Mouse (Mus musculus): ENCODE results near the gene Gm44503. TPM values are rescaled to one million over a fixed set of nuclear protein-coding genes. Genes with fewer than 3 reads are reported as not detected.

Gene Gm44503
- polyA plus RNA-seq, 1 experiment from 2014 or later = not detected

GRCm38 (mm10) chr9:72944286-72944685, 14.4 kb upstream of the Gm44503 start:
- H3K27ac ChIP-seq (replicated peaks) = no peak overlapping the region
- H3K4me1 ChIP-seq = no peaks in the 10 kb centered on the region
- peaks cover 32% of the 10 kb centered on the region for H3K36me3 ChIP-seq
- H3K4me3 ChIP-seq (replicated peaks) = no peak overlapping the region
- H3K9ac ChIP-seq (replicated peaks) = no peak overlapping the region
- ATAC-seq (ENCODE audit: low FRiP score) = no peak
- H3K27me3 ChIP-seq (replicated peaks) = no peaks in the 10 kb centered on the region
- H3K4me2 ChIP-seq = no peak overlapping the region
- 0 out of 2 replicates have a peak, but pooled peaks cover 3% of the 10 kb centered on the region for H3K9me3 ChIP-seq (replicated peaks)
- 93% methylated on average over 13 of the region's 13 CpGs for WGBS

GRCm38 (mm10) chr9:72947010-72947409, 11.6 kb upstream of the Gm44503 start:
- Histone ChIP-seq H3K4me3 (replicated peaks) (no peak overlapping the region), H3K27ac (replicated peaks) (no peak overlapping the region), H3K36me3 (peaks cover 32% of the 10 kb centered on the region), H3K9me3 (replicated peaks) (0 out of 2 replicates have a peak, but pooled peaks cover 3% of the 10 kb centered on the region), H3K27me3 (replicated peaks) (no peaks in the 10 kb centered on the region), H3K9ac (replicated peaks) (no peak overlapping the region), H3K4me2 (no peak overlapping the region), H3K4me1 (no peaks in the 10 kb centered on the region)
- 98% methylated on average over 1 of the region's 1 CpGs for WGBS
- no peak for ATAC-seq (ENCODE audit: low FRiP score)

GRCm38 (mm10) chr9:72949572-72949971, 9.1 kb upstream of the Gm44503 start:
- Histone ChIP-seq H3K36me3 (peaks cover 23% of the 10 kb centered on the region), H3K9me3 (replicated peaks) (0 out of 2 replicates have a peak, but pooled peaks cover 3% of the 10 kb centered on the region), H3K4me2 (no peak overlapping the region), H3K4me3 (replicated peaks) (no peak overlapping the region), H3K27me3 (replicated peaks) (no peaks in the 10 kb centered on the region), H3K9ac (replicated peaks) (no peak overlapping the region), H3K27ac (replicated peaks) (no peak overlapping the region), H3K4me1 (no peaks in the 10 kb centered on the region)
- ATAC-seq (ENCODE audit: low FRiP score) = no peak
- 69% methylated on average over 7 of the region's 7 CpGs for WGBS

GRCm38 (mm10) chr9:72954746-72955145, 3.9 kb upstream of the Gm44503 start:
- Histone ChIP-seq H3K9ac (replicated peaks) (no peak overlapping the region), H3K36me3 (no peaks in the 10 kb centered on the region), H3K27ac (replicated peaks) (no peak overlapping the region), H3K9me3 (replicated peaks) (no peaks in the 10 kb centered on the region), H3K4me2 (no peak overlapping the region), H3K4me1 (peaks cover 13% of the 10 kb centered on the region), H3K4me3 (replicated peaks) (no peak overlapping the region), H3K27me3 (replicated peaks) (no peaks in the 10 kb centered on the region)
- 46% methylated on average over 2 of the region's 2 CpGs for WGBS
- no peak for ATAC-seq (ENCODE audit: low FRiP score)

- peaks cover 13% of the 10 kb centered on the region for H3K4me1 ChIP-seq
- no peak; the same call in 1 of the 2 replicates for ATAC-seq (ENCODE audit: low FRiP score)
- H3K27me3 ChIP-seq (replicated peaks) = no peaks in the 10 kb centered on the region
- WGBS = 11% methylated on average over 1 of the region's 1 CpGs
- no peaks in the 10 kb centered on the region for H3K9me3 ChIP-seq (replicated peaks)
- H3K4me2 ChIP-seq = no peak overlapping the region
- no peak overlapping the region for H3K9ac ChIP-seq (replicated peaks)
- H3K27ac ChIP-seq (replicated peaks) = no peak overlapping the region
- no peak overlapping the region for H3K4me3 ChIP-seq (replicated peaks)
- no peaks in the 10 kb centered on the region for H3K36me3 ChIP-seq
Observed at GRCm38 (mm10) chr9:72955546-72955945, 3.1 kb upstream of the Gm44503 start.

GRCm38 (mm10) chr9:72961346-72961745, 2.7 kb downstream of the Gm44503 start:
- peaks cover 13% of the 10 kb centered on the region for H3K4me1 ChIP-seq

GRCm38 (mm10) chr9:72961959-72962358, 3.3 kb downstream of the Gm44503 start:
- H3K36me3 ChIP-seq = no peaks in the 10 kb centered on the region
- H3K4me3 ChIP-seq (replicated peaks) = no peak overlapping the region
- ATAC-seq (ENCODE audit: low FRiP score) = no peak
- 77% methylated on average over 15 of the region's 15 CpGs for WGBS
- H3K27me3 ChIP-seq (replicated peaks) = no peaks in the 10 kb centered on the region
- no peak overlapping the region for H3K9ac ChIP-seq (replicated peaks)
- peaks cover 13% of the 10 kb centered on the region for H3K4me1 ChIP-seq
- no peak overlapping the region for H3K27ac ChIP-seq (replicated peaks)
- H3K4me2 ChIP-seq = no peak overlapping the region
- no peaks in the 10 kb centered on the region for H3K9me3 ChIP-seq (replicated peaks)

More at GRCm38 (mm10) chr9:72961346-72961745, 2.7 kb downstream of the Gm44503 start:
- Histone ChIP-seq H3K9ac (replicated peaks) (no peak overlapping the region), H3K4me2 (no peak overlapping the region), H3K27ac (replicated peaks) (no peak overlapping the region), H3K27me3 (replicated peaks) (no peaks in the 10 kb centered on the region), H3K36me3 (no peaks in the 10 kb centered on the region), H3K4me3 (replicated peaks) (no peak overlapping the region), H3K9me3 (replicated peaks) (no peaks in the 10 kb centered on the region)
- no peak for ATAC-seq (ENCODE audit: low FRiP score)
- WGBS = 78% methylated on average over 8 of the region's 8 CpGs

- Histone ChIP-seq H3K36me3 (no peaks in the 10 kb centered on the region), H3K27me3 (replicated peaks) (no peaks in the 10 kb centered on the region), H3K4me2 (peak overlapping the region; percentile 13; the same call in 1 of the 2 replicates), H3K9ac (replicated peaks) (no peak overlapping the region), H3K27ac (replicated peaks) (no peak overlapping the region), H3K4me3 (replicated peaks) (no peak overlapping the region), H3K4me1 (peaks cover 3% of the 10 kb centered on the region; the same call in 1 of the 2 replicates), H3K9me3 (replicated peaks) (no peaks in the 10 kb centered on the region)
- ATAC-seq (ENCODE audit: low FRiP score) = peak; percentile 81
- whole genome bisulfite sequencing = 32% methylated on average over 11 of the region's 11 CpGs
Observed at GRCm38 (mm10) chr9:72968349-72969061, 9.9 kb downstream of the Gm44503 start.

- 78% methylated on average over 7 of the region's 7 CpGs for WGBS
- Histone ChIP-seq H3K9ac (replicated peaks) (no peak overlapping the region), H3K36me3 (no peaks in the 10 kb centered on the region), H3K4me3 (replicated peaks) (no peak overlapping the region), H3K27ac (replicated peaks) (no peak overlapping the region), H3K9me3 (replicated peaks) (no peaks in the 10 kb centered on the region), H3K27me3 (replicated peaks) (no peaks in the 10 kb centered on the region), H3K4me1 (peaks cover 3% of the 10 kb centered on the region; the same call in 1 of the 2 replicates), H3K4me2 (no peak overlapping the region)
- ATAC-seq (ENCODE audit: low FRiP score) = no peak
Observed at GRCm38 (mm10) chr9:72969874-72970273, 11.2 kb downstream of the Gm44503 start.

- Histone ChIP-seq H3K4me1 (peaks cover 3% of the 10 kb centered on the region; the same call in 1 of the 2 replicates), H3K4me2 (no peak overlapping the region), H3K27me3 (replicated peaks) (no peaks in the 10 kb centered on the region), H3K9me3 (replicated peaks) (no peaks in the 10 kb centered on the region), H3K27ac (replicated peaks) (no peak overlapping the region), H3K4me3 (replicated peaks) (no peak overlapping the region), H3K9ac (replicated peaks) (no peak overlapping the region), H3K36me3 (no peaks in the 10 kb centered on the region)
- WGBS = 90% methylated on average over 5 of the region's 5 CpGs
- ATAC-seq (ENCODE audit: low FRiP score) = no peak
Observed at GRCm38 (mm10) chr9:72972435-72972834, 13.8 kb downstream of the Gm44503 start.

- Histone ChIP-seq H3K36me3 (no peaks in the 10 kb centered on the region), H3K4me2 (no peak overlapping the region), H3K27me3 (replicated peaks) (no peaks in the 10 kb centered on the region), H3K4me3 (replicated peaks) (no peak overlapping the region), H3K4me1 (peaks cover 3% of the 10 kb centered on the region; the same call in 1 of the 2 replicates), H3K9me3 (replicated peaks) (no peaks in the 10 kb centered on the region), H3K9ac (replicated peaks) (no peak overlapping the region), H3K27ac (replicated peaks) (no peak overlapping the region)
- no peak for ATAC-seq (ENCODE audit: low FRiP score)
Observed at GRCm38 (mm10) chr9:72972984-72973383, 14.3 kb downstream of the Gm44503 start.

- ATAC-seq (ENCODE audit: low FRiP score) = no peak
- 94% methylated on average over 5 of the region's 5 CpGs for WGBS
Observed at GRCm38 (mm10) chr9:72974734-72975133, 16.1 kb downstream of the Gm44503 start.

More at GRCm38 (mm10) chr9:72974734-72975133, 16.1 kb downstream of the Gm44503 start:
- Histone ChIP-seq H3K36me3 (no peaks in the 10 kb centered on the region), H3K9ac (replicated peaks) (no peak overlapping the region), H3K9me3 (replicated peaks) (no peaks in the 10 kb centered on the region), H3K27me3 (replicated peaks) (no peaks in the 10 kb centered on the region), H3K4me2 (no peak overlapping the region), H3K4me3 (replicated peaks) (no peak overlapping the region), H3K4me1 (no peaks in the 10 kb centered on the region), H3K27ac (replicated peaks) (no peak overlapping the region)
